Mouse (Mus musculus) liver, embryonic 14.5 days (tissue): ENCODE measurements around the gene Dupd1.

ENCODE experiments used
- CTCF ChIP-seq: IDR thresholded peaks from 2 replicates; pipeline ENCODE4 v1.5.1; 2016; ENCODE audit warnings: antibody characterized with exemption, low read depth, control low read depth
- EP300 ChIP-seq: IDR thresholded peaks from 2 replicates; pipeline ENCODE4 v1.6.1; 2016; ENCODE audit warnings: antibody characterized with exemption, low read depth

GRCm38 (mm10) chr14:21685411-21686146, 28.8 kb downstream of the Dupd1 start:
- no peak for TF ChIP-seq EP300
- TF ChIP-seq CTCF, result no peak
